Mouse (Mus musculus): ENCODE results near the gene Ctnnbip1. TPM values are rescaled to one million over a fixed set of nuclear protein-coding genes. Genes with fewer than 3 reads are reported as not detected.

Gene Ctnnbip1
- 85.3 and 85.4 TPM in 2 replicates for polyA plus RNA-seq (2015; fragmentation: Nextera tagmentation; extraction: Ambion mirVana)

- H3K4me2 ChIP-seq, result peak within 1 kb of the TSS; percentile 74
- peak within 1 kb of the TSS; percentile 93 for H3K9ac ChIP-seq
- peak; percentile 97 for ATAC-seq (ENCODE audit: low FRiP score)
- peak within 1 kb of the TSS; percentile 66 for H3K27ac ChIP-seq
- WGBS, result 0% methylated on average over 36 of the region's 46 CpGs
- no peaks in the 10 kb centered on the region for H3K27me3 ChIP-seq
- peaks cover 26% of the 10 kb centered on the region for H3K4me1 ChIP-seq (replicated peaks)
- no peaks in the 10 kb centered on the region for H3K36me3 ChIP-seq
- H3K4me3 ChIP-seq, result peak within 1 kb of the TSS; percentile 85
- H3K9me3 ChIP-seq, result no peaks in the 10 kb centered on the region
Measured at GRCm38 (mm10) chr4:149517868-149518340, at the start of gene Ctnnbip1. TSS of gene Ctnnbip1 (plus strand) at chr4:149518236.

DNA sequence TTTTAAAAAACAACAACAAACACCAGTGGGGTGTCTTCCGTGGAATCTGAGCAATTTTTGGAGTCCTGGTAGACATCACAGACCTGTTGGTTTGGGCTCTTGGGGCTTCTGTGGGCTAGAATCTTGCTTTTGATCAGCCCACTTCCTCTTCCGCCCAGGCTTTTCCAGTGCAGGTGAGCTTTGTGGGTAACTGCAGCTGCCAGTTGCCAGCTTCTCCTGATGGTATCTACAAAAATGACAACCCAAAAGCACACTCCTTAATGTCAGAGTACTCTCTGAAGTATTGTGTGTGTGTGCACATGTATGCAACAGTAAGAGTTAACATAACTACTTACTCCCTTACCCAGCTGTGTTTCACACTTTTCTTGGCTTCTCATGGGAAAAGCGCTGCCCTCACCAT is 48.5 kb upstream of the Ctnnbip1 start:
- 96% methylated on average over 3 of the region's 3 CpGs for WGBS
- Histone ChIP-seq H3K9me3 (no peaks in the 10 kb centered on the region), H3K27me3 (no peaks in the 10 kb centered on the region), H3K27ac (no peak overlapping the region), H3K36me3 (peaks cover 50% of the 10 kb centered on the region), H3K4me3 (no peak overlapping the region), H3K4me1 (replicated peaks) (no peaks in the 10 kb centered on the region), H3K4me2 (no peak overlapping the region), H3K9ac (no peak overlapping the region)
- no peak for ATAC-seq (ENCODE audit: low FRiP score)

DNA sequence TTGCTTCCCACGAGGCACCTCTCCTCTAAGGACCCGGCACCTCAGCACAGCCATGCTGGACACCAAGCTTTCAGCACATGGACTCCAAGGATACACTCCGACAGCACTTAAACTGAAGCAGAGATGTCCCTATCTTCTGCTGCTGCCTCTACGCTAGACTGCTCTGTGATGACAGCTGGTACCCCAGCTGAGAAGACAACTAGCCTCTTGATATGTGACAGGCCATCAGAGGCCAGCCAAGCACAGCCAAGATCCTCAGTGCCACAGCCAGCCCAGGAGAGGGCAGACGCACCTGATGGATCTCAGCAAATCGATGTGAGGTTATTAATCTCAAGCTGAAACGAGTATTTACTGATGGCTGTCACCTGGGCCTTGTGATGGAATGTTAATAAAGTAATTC is 42.9 kb upstream of the Ctnnbip1 start:
- Histone ChIP-seq H3K36me3 (peaks cover 23% of the 10 kb centered on the region), H3K27me3 (no peaks in the 10 kb centered on the region), H3K27ac (no peak overlapping the region), H3K9me3 (no peaks in the 10 kb centered on the region), H3K4me2 (no peak overlapping the region), H3K9ac (peak overlapping the region; percentile 35; the same call in 1 of the 2 replicates), H3K4me1 (replicated peaks) (no peaks in the 10 kb centered on the region), H3K4me3 (no peak overlapping the region)
- WGBS, result 72% methylated on average over 7 of the region's 7 CpGs
- ATAC-seq (ENCODE audit: low FRiP score), result no peak

DNA sequence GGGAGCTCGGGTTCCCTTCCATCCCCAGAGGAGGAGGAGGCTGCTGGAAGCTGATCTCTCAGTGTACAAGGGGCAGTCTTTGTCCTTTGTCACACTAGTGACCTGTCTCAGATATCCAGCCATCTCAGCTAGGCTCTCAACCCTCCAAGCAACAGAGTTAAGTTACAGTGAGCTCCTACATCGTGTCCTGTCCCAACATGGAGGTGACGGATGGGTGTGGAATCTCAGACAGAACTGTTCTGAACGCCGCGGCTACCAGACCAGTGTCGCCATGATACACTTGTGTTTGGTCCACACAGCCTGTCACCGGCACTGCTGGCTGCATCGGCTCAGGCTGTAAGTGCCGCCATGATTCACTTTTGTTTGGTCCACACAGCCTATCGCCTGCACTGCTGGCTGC is 41.0 kb upstream of the Ctnnbip1 start, which contains the start of gene Tmem274:
Gene Tmem274, plus strand, starts transcription at position 301 of the 400 bp plus-strand sequence.
- Histone ChIP-seq H3K27me3 (no peaks in the 10 kb centered on the region), H3K9ac (no peak within 1 kb of the TSS), H3K4me2 (no peak within 1 kb of the TSS), H3K9me3 (no peaks in the 10 kb centered on the region), H3K4me1 (replicated peaks) (no peaks in the 10 kb centered on the region), H3K27ac (no peak within 1 kb of the TSS), H3K4me3 (no peak within 1 kb of the TSS), H3K36me3 (peaks cover 21% of the 10 kb centered on the region)
- 86% methylated on average over 11 of the region's 11 CpGs for WGBS
- no peak for ATAC-seq (ENCODE audit: low FRiP score)

DNA sequence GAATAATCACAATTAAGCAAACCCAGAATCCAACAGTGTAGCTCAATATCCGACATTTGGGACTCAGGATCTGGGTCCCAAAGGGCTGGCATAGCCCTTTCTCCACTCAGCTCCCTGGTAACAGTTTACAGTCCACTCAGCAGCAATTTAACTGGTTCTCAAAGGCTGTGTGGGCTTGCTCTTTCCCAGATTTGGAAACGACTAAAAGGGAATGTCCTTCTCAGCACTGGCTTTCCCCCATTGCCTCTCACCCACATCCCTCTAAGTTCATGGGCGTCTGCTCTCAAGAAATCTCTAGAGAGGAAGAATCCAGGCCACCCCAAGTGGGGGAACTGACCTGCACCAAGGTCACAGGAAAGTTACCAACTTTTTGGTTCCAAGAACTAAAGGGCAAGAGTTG is 33.5 kb upstream of the Ctnnbip1 start:
- ATAC-seq (ENCODE audit: low FRiP score), result 0 out of 2 replicates have a peak, but pooled peaks have one; percentile 12

GRCm38 (mm10) chr4:149485053-149485824 is 32.8 kb upstream of the Ctnnbip1 start, which contains the start of the genes Nmnat1 and Lzic:
TSS of gene Nmnat1 (minus strand) at chr4:149485202.
TSS of gene Lzic (plus strand) at chr4:149485229.
- ATAC-seq (ENCODE audit: low FRiP score), result peak; percentile 98
- under 1% methylated on average over 60 of the region's 60 CpGs for WGBS
- no peaks in the 10 kb centered on the region for H3K27me3 ChIP-seq
- H3K4me3 ChIP-seq, result peak within 1 kb of the TSS; percentile 81
- peak within 1 kb of the TSS; percentile 80 for H3K27ac ChIP-seq
- H3K9me3 ChIP-seq, result no peaks in the 10 kb centered on the region
- peaks cover 31% of the 10 kb centered on the region for H3K4me1 ChIP-seq (replicated peaks)
- peak within 1 kb of the TSS; percentile 84 for H3K9ac ChIP-seq
- peak within 1 kb of the TSS; percentile 91 for H3K4me2 ChIP-seq
- H3K36me3 ChIP-seq, result peaks cover 37% of the 10 kb centered on the region

More for the DNA sequence above, 33.5 kb upstream of the Ctnnbip1 start:
- 52% methylated on average over 3 of the region's 3 CpGs for WGBS
- Histone ChIP-seq H3K9ac (peak overlapping the region; percentile 84), H3K4me1 (replicated peaks) (peaks cover 31% of the 10 kb centered on the region), H3K4me2 (peak overlapping the region; percentile 91), H3K9me3 (no peaks in the 10 kb centered on the region), H3K27ac (peak overlapping the region; percentile 80), H3K36me3 (peaks cover 30% of the 10 kb centered on the region), H3K4me3 (peak overlapping the region; percentile 81), H3K27me3 (no peaks in the 10 kb centered on the region)

- peak overlapping the region; percentile 81 for H3K4me3 ChIP-seq
- H3K27me3 ChIP-seq, result no peaks in the 10 kb centered on the region
- H3K9me3 ChIP-seq, result no peaks in the 10 kb centered on the region
- 2% methylated on average over 10 of the region's 10 CpGs for WGBS
- peaks cover 31% of the 10 kb centered on the region for H3K4me1 ChIP-seq (replicated peaks)
- H3K9ac ChIP-seq, result peak overlapping the region; percentile 84
- H3K36me3 ChIP-seq, result peaks cover 40% of the 10 kb centered on the region
- peak overlapping the region; percentile 91 for H3K4me2 ChIP-seq
- no peak for ATAC-seq (ENCODE audit: low FRiP score)
- 0 out of 2 replicates have a peak overlapping the region, but pooled peaks have one; percentile 80 for H3K27ac ChIP-seq
Measured at GRCm38 (mm10) chr4:149485825-149486206, 32.2 kb upstream of the Ctnnbip1 start.

GRCm38 (mm10) chr4:149487729-149488128 is 30.3 kb upstream of the Ctnnbip1 start:
- peaks cover 31% of the 10 kb centered on the region for H3K4me1 ChIP-seq (replicated peaks)
- no peak overlapping the region for H3K27ac ChIP-seq
- no peak overlapping the region for H3K4me2 ChIP-seq
- WGBS, result 95% methylated on average over 12 of the region's 12 CpGs
- H3K27me3 ChIP-seq, result no peaks in the 10 kb centered on the region
- no peak for ATAC-seq (ENCODE audit: low FRiP score)
- no peaks in the 10 kb centered on the region for H3K9me3 ChIP-seq
- no peak overlapping the region for H3K9ac ChIP-seq
- H3K4me3 ChIP-seq, result no peak overlapping the region
- H3K36me3 ChIP-seq, result peaks cover 53% of the 10 kb centered on the region

DNA sequence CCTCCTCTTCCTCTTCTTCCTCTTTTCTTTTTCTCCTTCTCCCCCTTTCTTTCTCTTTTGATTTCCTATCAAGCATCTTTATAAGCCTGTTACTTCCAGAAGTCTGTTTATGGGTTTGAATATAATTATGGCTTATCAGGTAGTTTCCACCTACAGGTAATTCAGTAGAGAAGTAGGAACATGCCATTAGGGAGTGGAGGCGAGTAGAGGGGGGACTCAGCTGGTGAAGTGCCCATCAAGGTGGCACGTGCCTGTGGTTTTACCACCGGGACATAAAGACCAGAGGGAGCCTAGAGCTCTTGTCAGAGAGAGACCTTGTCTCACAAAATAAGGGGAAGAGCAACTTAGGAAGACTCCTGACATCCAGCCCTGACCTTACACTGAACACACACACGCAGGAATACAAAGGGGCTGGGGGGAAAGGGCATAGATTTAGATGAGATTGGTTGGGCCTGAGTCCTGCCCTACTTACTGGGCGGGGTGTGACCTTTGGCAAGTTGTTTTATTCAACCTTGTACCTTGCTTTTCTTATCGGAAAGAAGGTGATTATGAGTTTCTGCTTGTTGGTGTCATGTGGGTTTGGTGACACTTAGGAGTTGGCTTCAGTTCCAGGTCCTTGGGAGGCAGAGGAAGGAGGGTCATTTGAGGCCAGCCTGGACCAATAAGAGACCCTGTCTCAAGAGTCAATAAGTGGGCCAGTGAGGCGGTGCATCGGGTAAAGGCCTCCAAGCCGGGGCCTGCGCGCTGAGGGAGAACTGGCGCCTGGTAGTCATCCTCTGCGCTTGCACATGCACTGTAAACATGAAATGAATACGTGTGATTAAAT is 28.4 kb upstream of the Ctnnbip1 start:
- Histone ChIP-seq H3K9me3 (no peaks in the 10 kb centered on the region), H3K36me3 (peaks cover 70% of the 10 kb centered on the region), H3K4me1 (replicated peaks) (peaks cover 23% of the 10 kb centered on the region), H3K4me2 (no peak overlapping the region), H3K27me3 (no peaks in the 10 kb centered on the region), H3K27ac (no peak overlapping the region), H3K4me3 (no peak overlapping the region), H3K9ac (no peak overlapping the region)
- 96% methylated on average over 14 of the region's 14 CpGs for WGBS
- no peak for ATAC-seq (ENCODE audit: low FRiP score)

GRCm38 (mm10) chr4:149491151-149491550 is 26.9 kb upstream of the Ctnnbip1 start:
- ATAC-seq (ENCODE audit: low FRiP score), result no peak
- Histone ChIP-seq H3K27me3 (no peaks in the 10 kb centered on the region), H3K27ac (no peak overlapping the region), H3K36me3 (peaks cover 83% of the 10 kb centered on the region), H3K9ac (no peak overlapping the region), H3K9me3 (no peaks in the 10 kb centered on the region), H3K4me3 (no peak overlapping the region), H3K4me1 (replicated peaks) (peaks cover 14% of the 10 kb centered on the region), H3K4me2 (no peak overlapping the region)
- over 99% methylated on average over 3 of the region's 3 CpGs for WGBS

- WGBS, result 6% methylated on average over 2 of the region's 2 CpGs
Measured at GRCm38 (mm10) chr4:149496612-149497011, 21.4 kb upstream of the Ctnnbip1 start.

DNA sequence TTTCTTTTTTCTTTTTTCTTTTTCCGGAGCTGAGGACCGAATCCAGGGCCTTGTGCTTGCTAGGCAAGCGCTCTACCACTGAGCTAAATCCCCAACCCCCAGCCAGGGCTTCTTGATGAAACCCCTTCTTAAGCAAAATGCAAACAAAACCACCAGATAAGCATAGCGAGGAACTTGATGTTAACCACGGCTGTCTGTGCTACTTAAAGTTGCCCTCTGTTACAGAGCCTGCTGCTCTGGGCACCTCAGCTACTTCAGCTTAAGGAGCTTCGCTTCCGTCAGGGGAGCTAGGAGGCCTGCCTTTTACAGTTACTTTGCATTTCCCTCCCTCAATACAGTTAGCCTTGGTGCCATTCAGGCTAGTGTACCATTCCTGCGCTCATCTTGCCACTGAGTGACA is 19.1 kb upstream of the Ctnnbip1 start:
- no peak overlapping the region for H3K4me2 ChIP-seq
- H3K4me3 ChIP-seq, result no peak overlapping the region
- no peak overlapping the region for H3K27ac ChIP-seq
- 85% methylated on average over 8 of the region's 8 CpGs for WGBS
- no peak overlapping the region for H3K9ac ChIP-seq
- ATAC-seq (ENCODE audit: low FRiP score), result no peak
- no peaks in the 10 kb centered on the region for H3K9me3 ChIP-seq
- no peaks in the 10 kb centered on the region for H3K27me3 ChIP-seq
- H3K4me1 ChIP-seq (replicated peaks), result no peaks in the 10 kb centered on the region; the same call in 1 of the 2 replicates
- H3K36me3 ChIP-seq, result peaks cover 81% of the 10 kb centered on the region

More at GRCm38 (mm10) chr4:149496612-149497011, 21.4 kb upstream of the Ctnnbip1 start:
- H3K4me3 ChIP-seq, result no peak overlapping the region
- no peaks in the 10 kb centered on the region for H3K9me3 ChIP-seq
- H3K36me3 ChIP-seq, result peaks cover 83% of the 10 kb centered on the region
- no peak overlapping the region for H3K4me2 ChIP-seq
- H3K27ac ChIP-seq, result peak overlapping the region; percentile 76
- no peak for ATAC-seq (ENCODE audit: low FRiP score)
- no peak overlapping the region for H3K9ac ChIP-seq
- no peaks in the 10 kb centered on the region; the same call in 1 of the 2 replicates for H3K4me1 ChIP-seq (replicated peaks)
- H3K27me3 ChIP-seq, result no peaks in the 10 kb centered on the region

Data from hindbrain, embryonic 13.5 days (tissue).